ENCODE assay signal across 8 mouse cellular contexts in the genomic region with DNA sequence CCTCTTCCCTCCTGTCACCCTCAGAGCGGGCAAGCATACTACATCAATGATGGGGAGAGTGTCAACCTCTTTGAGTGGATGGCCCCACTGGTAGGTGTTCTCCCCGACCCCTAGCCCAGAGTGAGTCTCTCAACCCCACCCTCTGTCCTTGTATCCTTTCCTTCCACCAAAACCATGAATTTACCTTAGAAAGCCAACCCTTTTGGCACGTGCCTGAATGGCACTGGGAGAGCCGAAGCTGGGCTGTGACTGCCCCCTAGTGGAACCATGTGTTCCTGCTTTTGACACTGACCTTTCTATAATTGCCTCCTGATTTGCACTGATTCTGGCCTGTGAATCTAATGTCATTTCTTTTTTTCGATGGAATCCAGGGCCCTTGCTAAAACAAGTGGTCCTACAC. TPM values are rescaled to one million over a fixed set of nuclear protein-coding genes. Genes with fewer than 3 reads are reported as not detected.
DNase-seq lines count a peak whose midpoint lies in the region; ATAC-seq lines count a peak whose summit lies in the region.

No protein-coding gene starts in this region.

- ATAC-seq in cerebellum, adult (ENCODE audit: insufficient number of reproducible peaks, low FRiP score, low TSS enrichment) = peak; percentile 46; the same call in 1 of the 2 replicates
- peak; percentile 82 for ATAC-seq in megakaryocyte, adult 5-6 weeks (ENCODE audit: poor library complexity, severe bottlenecking)

- H3K27me3 ChIP-seq in embryonic facial prominence, embryonic 10.5 days (replicated peaks; ENCODE audit: low read depth, poor library complexity, severe bottlenecking) = peaks cover 16% of the 10 kb centered on the region
- peaks cover 7% of the 10 kb centered on the region; the same call in 1 of the 2 replicates for H3K27me3 ChIP-seq in hindbrain, embryonic 10.5 days (ENCODE audit: insufficient read depth, poor library complexity, severe bottlenecking)

- no peaks in the 10 kb centered on the region for H3K9me3 ChIP-seq in embryonic facial prominence, embryonic 10.5 days
- H3K9me3 ChIP-seq in hindbrain, embryonic 10.5 days = no peaks in the 10 kb centered on the region

- H3K36me3 ChIP-seq in embryonic facial prominence, embryonic 10.5 days (replicated peaks) = no peaks in the 10 kb centered on the region
- no peaks in the 10 kb centered on the region for H3K36me3 ChIP-seq in hindbrain, embryonic 10.5 days

- DNase-seq in cerebellum, adult 11-12 months = no peak
- peak; percentile 68 for DNase-seq in adrenal gland, adult 2 months
- DNase-seq in embryonic facial prominence, embryonic 10.5 days (ENCODE audit: low spot score) = peak; percentile 75
- DNase-seq in hindbrain, embryonic 10.5 days (ENCODE audit: low spot score) = peak; percentile 64
- peak; percentile 50 to 69 for DNase-seq in layer of hippocampus, postnatal 14 days (ENCODE audit: low spot score in 2 of 2)
- peak; percentile 71 for DNase-seq in retina, postnatal 1 day

- H3K4me1 ChIP-seq in embryonic facial prominence, embryonic 10.5 days = no peaks in the 10 kb centered on the region
- no peaks in the 10 kb centered on the region for H3K4me1 ChIP-seq in hindbrain, embryonic 10.5 days (replicated peaks)

- no peak overlapping the region for H3K27ac ChIP-seq in embryonic facial prominence, embryonic 10.5 days (replicated peaks)
- no peak overlapping the region for H3K27ac ChIP-seq in hindbrain, embryonic 10.5 days

- WGBS in embryonic facial prominence, embryonic 10.5 days = 25% methylated on average over 5 of the region's 5 CpGs
- 24% methylated on average over 5 of the region's 5 CpGs for WGBS in hindbrain, embryonic 10.5 days

- H3K4me3 ChIP-seq in embryonic facial prominence, embryonic 10.5 days = no peak overlapping the region
- no peak overlapping the region for H3K4me3 ChIP-seq in hindbrain, embryonic 10.5 days

RNA-seq across cellular contexts. Expression of gene Gm5737, which starts 11.1 kb away (rescaled TPM):
- total RNA-seq in adrenal gland, adult 2 months (2021) = not detected
- not detected in 2 replicates for polyA plus RNA-seq in adrenal gland, adult 2 months (2012; rRNA removed)
- polyA plus RNA-seq in embryonic facial prominence, embryonic 10.5 days (2016; fragmentation: Nextera tagmentation; extraction: Ambion mirVana) = not detected in 2 replicates
- not detected in 2 replicates for polyA plus RNA-seq in hindbrain, embryonic 10.5 days (2016; fragmentation: Nextera tagmentation; extraction: Ambion mirVana)
- total RNA-seq in layer of hippocampus, postnatal 14 days (2021) = not detected
- total RNA-seq in megakaryocyte, adult 5-6 weeks (2015) = not detected in 2 replicates
- not detected in 2 replicates for total RNA-seq in megakaryocyte, adult 5-6 weeks (2017)

RNA-seq across cellular contexts. Expression of gene Eef2k, which starts 19.4 kb away (rescaled TPM):
- total RNA-seq in adrenal gland, adult 2 months (2021) = 10 to 100 TPM; 28.3 to 37.6 TPM
- polyA plus RNA-seq in adrenal gland, adult 2 months (2012; rRNA removed) = 16.6 and 17.1 TPM in 2 replicates
- 33.8 and 34.5 TPM in 2 replicates for polyA plus RNA-seq in embryonic facial prominence, embryonic 10.5 days (2016; fragmentation: Nextera tagmentation; extraction: Ambion mirVana)
- polyA plus RNA-seq in hindbrain, embryonic 10.5 days (2016; fragmentation: Nextera tagmentation; extraction: Ambion mirVana) = 26.9 and 30.1 TPM in 2 replicates
- 10 to 100 TPM; 35.5 to 38.1 TPM for total RNA-seq in layer of hippocampus, postnatal 14 days (2021)
- total RNA-seq in megakaryocyte, adult 5-6 weeks (2015) = 7.5 and 11.1 TPM in 2 replicates
- 23.5 and 26.1 TPM in 2 replicates for total RNA-seq in megakaryocyte, adult 5-6 weeks (2017)
